Mouse (Mus musculus) bone marrow macrophage, adult 2 months (primary cell): ENCODE measurements around the gene Plekhs1.
"Not testable (repeated sequence)": the region's sequence is repeated elsewhere in the genome, so short reads cannot be mapped to it uniquely, and the experiment has no call there.

Source experiments
- CTCF ChIP-seq: IDR thresholded peaks from 2 replicates; pipeline ENCODE4 v1.5.1; 2012; ENCODE audit warnings: low read depth, mild to moderate bottlenecking, low read length, moderate library complexity
- POLR2A ChIP-seq: IDR thresholded peaks from 2 replicates; pipeline ENCODE4 v1.6.1; 2012; ENCODE audit warnings: mild to moderate bottlenecking, low read depth, low read length, borderline replicate concordance

- TF ChIP-seq POLR2A, CTCF: not testable (repeated sequence)
These were observed 32.7 kb downstream of the Plekhs1 start for GRCm38 (mm10) chr19:56494157-56494556.
